In genomic region chr4:155433993-155434392, GRCm38 (mm10) we compare ENCODE assay signal across 34 mouse cellular contexts. TPM values are rescaled to one million over a fixed set of nuclear protein-coding genes. Genes with fewer than 3 reads are reported as not detected.
A peak's percentile ranks its signal among the peaks of the same experiment; 100 is the strongest.
DNase-seq lines count a peak whose midpoint lies in the region; ATAC-seq lines count a peak whose summit lies in the region.
"Had no signal": no experiment of that assay in that cellular context is flagged by ENCODE, and none has a peak within 500 bp of the region (broad histone marks: within the 10 kb centered on the region; RNA-seq: fewer than 3 reads in every experiment).

No protein-coding gene starts in this region.

- no peak overlapping the region for H3K9ac ChIP-seq in heart, embryonic 11.5 days (ENCODE audit: low read depth, low read length)
- H3K9ac ChIP-seq in kidney, embryonic 15.5 days = no peak overlapping the region
- H3K9ac ChIP-seq: embryonic facial prominence, embryonic 15.5 days; forebrain, embryonic 12.5 days; forebrain, postnatal 0 days; hindbrain, embryonic 15.5 days; limb, embryonic 12.5 days; liver, embryonic 15.5 days; lung, embryonic 14.5 days; midbrain, embryonic 15.5 days had no signal

- WGBS in heart, embryonic 11.5 days (ENCODE audit: insufficient replicate concordance) = 61% methylated on average over 5 of the region's 5 CpGs
- 61% methylated on average over 5 of the region's 5 CpGs for WGBS in kidney, embryonic 15.5 days
- 76% methylated on average over 5 of the region's 5 CpGs for WGBS in hindbrain, embryonic 10.5 days

- no peaks in the 10 kb centered on the region for H3K36me3 ChIP-seq in heart, embryonic 11.5 days (ENCODE audit: control insufficient read depth, insufficient read depth, low read length)
- no peaks in the 10 kb centered on the region for H3K36me3 ChIP-seq in kidney, embryonic 15.5 days
- H3K36me3 ChIP-seq in hindbrain, embryonic 10.5 days = no peaks in the 10 kb centered on the region
- H3K36me3 ChIP-seq: embryonic facial prominence, embryonic 10.5 days; embryonic facial prominence, embryonic 15.5 days; forebrain, embryonic 12.5 days; G1E; hindbrain, embryonic 15.5 days; limb, embryonic 12.5 days; liver, embryonic 15.5 days; midbrain, embryonic 15.5 days had no signal

- DNase-seq in adrenal gland, postnatal 14 days = peak; percentile 27
- DNase-seq in adrenal gland, adult 8-10 months = no peak
- peak; percentile 16 for DNase-seq in heart, postnatal 4 days
- peak; percentile 27 for DNase-seq in kidney, postnatal 10 days
- no peak for DNase-seq in hindbrain, embryonic 10.5 days (ENCODE audit: low spot score)
- DNase-seq: cerebellum, adult 8-10 months; cerebellum, postnatal 25 days; forebrain, postnatal 0 days; gastrocnemius, postnatal 10 days; lung, embryonic 14.5 days; lung, postnatal 14 days; right cerebral cortex, postnatal 25 days; spleen, adult 18-20 months; thymus, postnatal 14 days had no signal

- no peak overlapping the region for H3K27ac ChIP-seq in heart, embryonic 11.5 days (ENCODE audit: low read depth, low read length)
- no peak overlapping the region for H3K27ac ChIP-seq in kidney, embryonic 15.5 days
- no peak overlapping the region for H3K27ac ChIP-seq in hindbrain, embryonic 10.5 days
- H3K27ac ChIP-seq: embryonic facial prominence, embryonic 10.5 days; embryonic facial prominence, embryonic 15.5 days; forebrain, embryonic 12.5 days; hindbrain, embryonic 15.5 days; kidney, postnatal 0 days; layer of hippocampus, adult 2 months; left cerebral cortex, adult 2 months; limb, embryonic 12.5 days; liver, embryonic 15.5 days; midbrain, embryonic 15.5 days had no signal

- ATAC-seq in heart, embryonic 11.5 days (replicated peaks; ENCODE audit: insufficient number of reproducible peaks, low FRiP score, low TSS enrichment) = no peak
- no peak for ATAC-seq in kidney, embryonic 15.5 days (replicated peaks; ENCODE audit: low FRiP score)
- ATAC-seq: forebrain, postnatal 0 days; inflammation-experienced regulatory T-cells, adult 6 months; midbrain, embryonic 15.5 days; Patski had no signal

- H3K4me2 ChIP-seq in heart, embryonic 11.5 days = no peak overlapping the region
- no peak overlapping the region for H3K4me2 ChIP-seq in kidney, embryonic 15.5 days
- H3K4me2 ChIP-seq: embryonic facial prominence, embryonic 15.5 days; forebrain, embryonic 12.5 days; hindbrain, embryonic 15.5 days; limb, embryonic 12.5 days; liver, embryonic 15.5 days; lung, embryonic 14.5 days; midbrain, embryonic 15.5 days had no signal

- H3K4me3 ChIP-seq in heart, embryonic 11.5 days (ENCODE audit: low read depth, low read length) = no peak overlapping the region
- no peak overlapping the region for H3K4me3 ChIP-seq in kidney, embryonic 15.5 days (replicated peaks)
- H3K4me3 ChIP-seq in hindbrain, embryonic 10.5 days = no peak overlapping the region
- H3K4me3 ChIP-seq: embryonic facial prominence, embryonic 10.5 days; embryonic facial prominence, embryonic 15.5 days; forebrain, embryonic 12.5 days; hindbrain, embryonic 15.5 days; layer of hippocampus, adult 2 months; left cerebral cortex, adult 2 months; limb, embryonic 12.5 days; liver, embryonic 15.5 days; midbrain, embryonic 15.5 days had no signal

- no peaks in the 10 kb centered on the region for H3K4me1 ChIP-seq in heart, embryonic 11.5 days (ENCODE audit: control insufficient read depth, insufficient read depth, low read length)
- no peaks in the 10 kb centered on the region for H3K4me1 ChIP-seq in kidney, embryonic 15.5 days
- H3K4me1 ChIP-seq in hindbrain, embryonic 10.5 days (replicated peaks) = no peaks in the 10 kb centered on the region
- H3K4me1 ChIP-seq: embryonic facial prominence, embryonic 10.5 days; embryonic facial prominence, embryonic 15.5 days; forebrain, embryonic 12.5 days; hindbrain, embryonic 15.5 days; limb, embryonic 12.5 days; liver, embryonic 15.5 days; midbrain, embryonic 15.5 days had no signal

- H3K9me3 ChIP-seq in heart, embryonic 11.5 days (replicated peaks; ENCODE audit: control insufficient read depth, low read length) = no peaks in the 10 kb centered on the region
- H3K9me3 ChIP-seq in kidney, embryonic 15.5 days (replicated peaks) = no peaks in the 10 kb centered on the region
- H3K9me3 ChIP-seq in hindbrain, embryonic 10.5 days = 0 out of 2 replicates have a peak, but pooled peaks cover 5% of the 10 kb centered on the region
- H3K9me3 ChIP-seq: embryonic facial prominence, embryonic 10.5 days; embryonic facial prominence, embryonic 15.5 days; forebrain, embryonic 12.5 days; G1E; hindbrain, embryonic 15.5 days; liver, embryonic 15.5 days; midbrain, embryonic 15.5 days had no signal

- no peaks in the 10 kb centered on the region for H3K27me3 ChIP-seq in heart, embryonic 11.5 days (ENCODE audit: control insufficient read depth, insufficient read depth, low read length)
- H3K27me3 ChIP-seq in kidney, embryonic 15.5 days = no peaks in the 10 kb centered on the region
- no peaks in the 10 kb centered on the region for H3K27me3 ChIP-seq in hindbrain, embryonic 10.5 days (ENCODE audit: insufficient read depth, poor library complexity, severe bottlenecking)
- H3K27me3 ChIP-seq: embryonic facial prominence, embryonic 15.5 days; forebrain, embryonic 12.5 days; hindbrain, embryonic 15.5 days; limb, embryonic 12.5 days; liver, embryonic 15.5 days; midbrain, embryonic 15.5 days; Patski had no signal

RNA-seq across cellular contexts. Expression of gene Cfap74, which starts 25.0 kb away (rescaled TPM):
- 0.48 and 1.1 TPM in 2 replicates for total RNA-seq in adrenal gland, postnatal 14 days (2021)
- 1 to 10 TPM; 1.0 to 3.4 (median 1.4) TPM for total RNA-seq in adrenal gland, adult 8-10 months (2022)
- under 1 TPM; 0.25 to 0.33 TPM for total RNA-seq in heart, postnatal 4 days (2021)
- polyA plus RNA-seq in heart, embryonic 11.5 days (2014; fragmentation: Nextera tagmentation; extraction: Ambion mirVana) = 1.6 and 1.8 TPM in 2 replicates
- 1.8 and 2.3 TPM in 2 replicates for polyA plus RNA-seq in kidney, embryonic 15.5 days (2015; fragmentation: Nextera tagmentation; extraction: Ambion mirVana)
- 6.7 and 7.4 TPM in 2 replicates for polyA plus RNA-seq in hindbrain, embryonic 10.5 days (2016; fragmentation: Nextera tagmentation; extraction: Ambion mirVana)
- polyA plus RNA-seq: G1E had no signal

RNA-seq across cellular contexts. Expression of gene Tmem52, which starts 34.9 kb away (rescaled TPM):
- total RNA-seq in adrenal gland, postnatal 14 days (2021) = 11.4 and 14.8 TPM in 2 replicates
- 10 to 100 TPM in 3 of 4 experiments, 1 to 10 TPM in 1; 5.8 to 48.6 (median 27.3) TPM for total RNA-seq in adrenal gland, adult 8-10 months (2022)
- not detected for total RNA-seq in heart, postnatal 4 days (2021)
- polyA plus RNA-seq in heart, embryonic 11.5 days (2014; fragmentation: Nextera tagmentation; extraction: Ambion mirVana) = not detected in 2 replicates
- 1.0 and 1.1 TPM in 2 replicates for polyA plus RNA-seq in kidney, embryonic 15.5 days (2015; fragmentation: Nextera tagmentation; extraction: Ambion mirVana)
- polyA plus RNA-seq in hindbrain, embryonic 10.5 days (2016; fragmentation: Nextera tagmentation; extraction: Ambion mirVana) = 0.22 TPM in 1 of 2 replicates, not detected in the other
- total RNA-seq: hematopoietic stem cell, adult 5-6 weeks; liver, adult 2 months; neutrophil, adult 5-6 weeks had no signal
- polyA plus RNA-seq: embryonic facial prominence, embryonic 10.5 days; forebrain, embryonic 12.5 days; G1E; heart, embryonic 14.5 days; inflammation-experienced regulatory T-cells, adult 6 months; limb, embryonic 12.5 days; liver, adult 2 months; lung, embryonic 14.5 days; neural tube, embryonic 11.5 days had no signal

RNA-seq across cellular contexts. Expression of gene Gabrd, which starts 36.1 kb away (rescaled TPM):
- 0.11 and 0.19 TPM in 2 replicates for total RNA-seq in adrenal gland, postnatal 14 days (2021)
- under 1 TPM in 3 of 4 experiments, not detected in 1; 0.17 to 0.40 (median 0.24) TPM for total RNA-seq in adrenal gland, adult 8-10 months (2022)
- total RNA-seq in heart, postnatal 4 days (2021) = not detected
- 0.14 and 0.16 TPM in 2 replicates for polyA plus RNA-seq in heart, embryonic 11.5 days (2014; fragmentation: Nextera tagmentation; extraction: Ambion mirVana)
- polyA plus RNA-seq in kidney, embryonic 15.5 days (2015; fragmentation: Nextera tagmentation; extraction: Ambion mirVana) = not detected in 2 replicates
- not detected in 2 replicates for polyA plus RNA-seq in hindbrain, embryonic 10.5 days (2016; fragmentation: Nextera tagmentation; extraction: Ambion mirVana)
- total RNA-seq: G1E; neutrophil, adult 5-6 weeks had no signal
- polyA plus RNA-seq: embryonic facial prominence, embryonic 10.5 days; forebrain, embryonic 12.5 days; G1E; heart, embryonic 14.5 days; liver, embryonic 15.5 days; lung, embryonic 14.5 days; neural tube, embryonic 11.5 days; Patski had no signal

RNA-seq across cellular contexts. Expression of gene Gnb1, which starts 57.2 kb away (rescaled TPM):
- 389 and 418 TPM in 2 replicates for total RNA-seq in adrenal gland, postnatal 14 days (2021)
- total RNA-seq in adrenal gland, adult 8-10 months (2022) = 100 to 1,000 TPM; 344 to 487 (median 448) TPM
- total RNA-seq in heart, postnatal 4 days (2021) = 100 to 1,000 TPM; 386 to 391 TPM
- 410 and 416 TPM in 2 replicates for polyA plus RNA-seq in heart, embryonic 11.5 days (2014; fragmentation: Nextera tagmentation; extraction: Ambion mirVana)
- polyA plus RNA-seq in kidney, embryonic 15.5 days (2015; fragmentation: Nextera tagmentation; extraction: Ambion mirVana) = 476 and 488 TPM in 2 replicates
- polyA plus RNA-seq in hindbrain, embryonic 10.5 days (2016; fragmentation: Nextera tagmentation; extraction: Ambion mirVana) = 633 and 670 TPM in 2 replicates

Comparison
In these comparisons a context has a peak if more than half of its experiments do, and no peak if none do; other contexts are left out.
1. DNase-seq: peak in adrenal gland, postnatal 14 days (single experiment), heart, postnatal 4 days (single experiment) and kidney, postnatal 10 days (single experiment); none in adrenal gland, adult 8-10 months (single experiment) and hindbrain, embryonic 10.5 days (single experiment).
2. RNA of gene Tmem52, which starts 34.9 kb away (total RNA-seq): 5.8 to 48.6 TPM in adrenal gland, adult 8-10 months and 11.4 to 14.8 TPM in adrenal gland, postnatal 14 days; not detected in heart, postnatal 4 days; every median in the first group is over 4 times any median in the second.